Mouse (Mus musculus): ENCODE measurements around the gene Tkfc.

The Tkfc gene

GRCm38 (mm10) chr19:10605293-10605900 lies at the start of gene Tkfc, which contains the start of gene Ddb1:
Gene Tkfc (minus strand): TSS chr19:10605654.
Gene Ddb1 (plus strand): TSS chr19:10605327.
- DNase-seq = peak; percentile 98

DNA sequence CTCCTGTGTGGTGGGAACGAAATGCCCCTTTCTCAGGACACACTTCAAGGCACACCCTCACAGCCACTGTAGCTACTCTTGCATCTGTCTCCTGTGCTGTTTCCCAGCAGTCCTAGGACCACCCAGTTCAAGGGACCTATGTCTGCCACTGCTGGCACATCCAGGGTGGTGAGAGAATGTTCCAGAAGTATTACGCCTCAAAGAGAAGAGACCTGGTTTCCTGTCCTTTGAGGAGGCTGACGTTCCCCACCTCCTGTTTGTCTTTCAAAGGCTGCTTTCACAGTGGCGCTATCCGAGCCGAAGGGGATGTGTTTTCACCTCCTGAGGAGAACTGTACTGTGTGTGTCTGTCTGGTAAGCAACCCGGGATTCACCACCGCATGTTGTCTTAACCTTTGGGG lies 42.7 kb upstream of the Tkfc start:
- DNase-seq = no peak

- DNase-seq = no peak
Measured at GRCm38 (mm10) chr19:10645616-10646015, 40.2 kb upstream of the Tkfc start.

GRCm38 (mm10) chr19:10640589-10641378 lies 35.3 kb upstream of the Tkfc start:
- DNase-seq = no peak

DNA sequence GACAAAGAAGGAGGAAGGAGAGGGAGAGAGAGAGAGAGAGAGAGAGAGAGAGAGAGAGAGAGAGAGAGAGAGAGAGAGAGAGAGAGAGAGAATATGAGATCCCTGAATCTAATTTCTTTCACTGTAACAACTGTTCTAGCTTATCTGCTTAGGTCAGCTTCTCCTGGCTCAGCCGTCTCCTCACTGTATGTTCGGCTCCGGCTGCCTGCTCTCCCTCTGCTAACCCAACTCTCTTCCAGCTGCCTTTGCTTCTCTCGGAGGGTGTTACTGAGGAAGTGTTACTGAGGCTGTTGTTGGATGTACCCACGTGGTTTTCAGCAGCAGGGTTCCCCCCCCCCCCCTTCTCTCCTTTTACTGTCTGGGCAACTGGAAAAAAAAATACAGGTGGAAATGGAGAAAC lies 34.6 kb upstream of the Tkfc start:
- DNase-seq = no peak

DNA sequence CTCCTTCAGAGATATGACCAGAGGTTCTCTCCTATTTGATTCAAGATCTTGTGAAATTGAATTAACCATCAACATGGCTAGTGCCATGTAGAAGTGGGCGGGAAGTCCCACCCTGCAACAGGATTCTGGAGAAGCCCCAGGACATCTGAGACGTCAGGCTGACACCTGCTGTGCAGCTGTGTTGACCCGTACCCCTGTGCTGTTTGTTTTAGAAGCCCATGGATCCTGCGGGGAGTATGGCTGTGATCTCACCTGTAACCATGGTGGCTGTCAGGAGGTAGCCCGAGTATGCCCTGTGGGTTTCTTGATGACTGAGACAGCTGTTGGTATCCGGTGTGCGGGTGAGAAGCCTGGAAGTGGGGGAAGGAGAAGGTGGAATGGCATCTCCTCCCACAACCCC lies 32.4 kb upstream of the Tkfc start:
- no peak for DNase-seq

DNA sequence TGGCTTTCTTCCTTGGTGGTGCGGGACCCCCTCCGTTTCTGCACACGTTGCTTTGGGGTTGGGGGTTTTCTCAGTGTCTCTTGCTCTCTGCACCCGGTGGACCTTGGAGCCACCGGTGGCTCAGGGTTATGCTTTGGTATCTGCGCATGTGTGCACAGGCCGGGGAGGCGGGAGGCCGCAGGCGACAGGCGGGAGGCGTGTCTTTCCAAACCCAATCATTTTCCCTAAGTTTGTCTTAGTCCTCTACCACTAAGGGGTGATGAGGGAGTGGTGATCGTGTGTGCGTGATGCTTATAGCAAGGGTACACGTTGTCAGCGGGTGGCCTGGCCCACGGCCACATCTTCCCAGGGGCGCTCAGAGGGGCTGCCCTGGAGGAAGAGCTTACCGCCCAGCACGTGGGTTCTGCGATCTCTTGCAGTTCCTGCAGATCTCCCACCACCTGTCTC lies 29.4 kb upstream of the Tkfc start:
- DNase-seq = peak; percentile 71

DNA sequence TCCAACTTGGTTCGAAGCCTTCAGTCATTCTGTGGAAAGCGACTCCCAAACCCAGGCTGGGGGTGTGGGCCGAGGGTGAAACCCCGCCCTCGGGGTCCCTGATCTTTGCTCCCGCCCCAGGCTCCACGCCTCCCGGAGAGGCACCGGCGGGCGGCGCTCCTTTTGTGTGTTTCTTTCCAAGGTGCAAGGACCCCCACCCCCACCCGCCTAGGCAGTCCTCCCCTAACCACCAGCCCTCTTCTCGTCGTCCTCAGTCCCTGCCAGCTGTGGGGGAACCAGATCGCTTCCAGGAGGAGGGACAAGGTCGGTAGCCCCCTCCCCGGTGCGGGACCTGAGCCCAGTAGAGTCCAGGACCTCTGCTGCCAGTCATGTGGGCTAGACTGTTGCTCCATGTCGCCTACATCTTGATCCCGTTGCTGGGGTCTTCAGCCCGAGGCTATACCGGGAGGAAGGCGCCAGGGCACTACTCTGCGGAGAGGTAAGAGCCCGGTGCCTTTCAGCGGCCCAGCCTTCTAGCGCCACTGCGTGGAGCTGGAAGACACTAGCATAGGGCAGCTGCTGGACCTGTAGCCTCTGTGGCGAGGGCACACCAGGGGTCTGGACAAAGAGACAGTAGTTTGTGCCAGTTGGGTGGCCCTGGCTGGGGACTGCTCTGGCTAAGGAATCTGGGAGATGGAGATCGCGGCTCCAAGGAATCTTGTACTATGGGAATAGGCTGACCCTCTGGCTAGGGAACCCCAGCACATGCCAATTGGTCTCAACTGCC lies 28.8 kb upstream of the Tkfc start, which contains the start of gene Vwce:
Vwce (plus strand) TSS at position 108 of the 766 bp plus-strand sequence.
- peak; percentile 17 for DNase-seq

- no peak for DNase-seq
Measured at GRCm38 (mm10) chr19:10608573-10609240, 3.3 kb upstream of the Tkfc start.

GRCm38 (mm10) chr19:10605901-10606622 lies 608 bp upstream of the Tkfc start:
- no peak for DNase-seq

- no peak for DNase-seq
Measured at GRCm38 (mm10) chr19:10604534-10604933, 920 bp downstream of the Tkfc start.

GRCm38 (mm10) chr19:10603660-10604523 lies 1.6 kb downstream of the Tkfc start:
- DNase-seq = no peak

GRCm38 (mm10) chr19:10602787-10603186 lies 2.7 kb downstream of the Tkfc start:
- peak; percentile 86 for DNase-seq

GRCm38 (mm10) chr19:10602247-10602769 lies 3.1 kb downstream of the Tkfc start:
- DNase-seq = no peak

DNA sequence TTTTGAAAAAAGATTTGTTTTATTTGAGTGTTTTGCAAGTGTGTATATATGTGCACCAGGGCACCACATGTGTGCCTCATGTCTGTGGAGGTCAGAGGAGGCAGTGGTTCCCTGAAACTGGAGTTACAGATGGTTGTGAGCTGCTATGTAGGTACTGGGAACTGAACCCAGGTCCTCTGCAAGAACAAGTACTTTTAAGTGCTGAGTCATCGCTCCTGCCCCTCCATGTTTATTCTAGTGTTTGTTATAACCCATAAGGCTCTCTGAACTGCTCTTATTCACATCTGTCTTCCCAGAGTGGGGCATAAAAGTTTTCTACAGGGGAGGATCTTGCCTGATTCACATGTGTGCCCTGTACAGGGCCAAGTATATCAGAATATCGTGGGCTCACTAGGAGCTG lies 5.8 kb downstream of the Tkfc start:
- DNase-seq = no peak

DNA sequence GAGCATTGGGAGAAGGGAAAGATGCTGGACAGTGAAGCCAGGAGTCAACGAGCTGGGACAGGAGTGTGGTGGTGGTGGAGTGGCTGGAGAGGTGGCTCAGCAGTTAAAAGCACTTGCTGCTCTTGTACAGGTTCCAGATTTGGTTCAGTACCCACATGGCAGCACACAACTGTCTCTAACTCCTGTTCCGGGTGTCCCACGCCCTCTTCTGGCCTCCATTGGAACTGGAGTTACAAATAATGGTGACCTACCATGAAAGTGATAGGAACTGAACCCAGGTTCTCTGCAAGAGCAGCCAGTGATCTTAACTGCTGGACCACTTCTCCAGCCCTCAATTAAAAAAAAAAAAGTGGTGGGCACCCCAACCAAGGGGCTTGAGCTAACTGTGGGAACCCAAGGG lies 7.3 kb downstream of the Tkfc start:
- DNase-seq = no peak

DNA sequence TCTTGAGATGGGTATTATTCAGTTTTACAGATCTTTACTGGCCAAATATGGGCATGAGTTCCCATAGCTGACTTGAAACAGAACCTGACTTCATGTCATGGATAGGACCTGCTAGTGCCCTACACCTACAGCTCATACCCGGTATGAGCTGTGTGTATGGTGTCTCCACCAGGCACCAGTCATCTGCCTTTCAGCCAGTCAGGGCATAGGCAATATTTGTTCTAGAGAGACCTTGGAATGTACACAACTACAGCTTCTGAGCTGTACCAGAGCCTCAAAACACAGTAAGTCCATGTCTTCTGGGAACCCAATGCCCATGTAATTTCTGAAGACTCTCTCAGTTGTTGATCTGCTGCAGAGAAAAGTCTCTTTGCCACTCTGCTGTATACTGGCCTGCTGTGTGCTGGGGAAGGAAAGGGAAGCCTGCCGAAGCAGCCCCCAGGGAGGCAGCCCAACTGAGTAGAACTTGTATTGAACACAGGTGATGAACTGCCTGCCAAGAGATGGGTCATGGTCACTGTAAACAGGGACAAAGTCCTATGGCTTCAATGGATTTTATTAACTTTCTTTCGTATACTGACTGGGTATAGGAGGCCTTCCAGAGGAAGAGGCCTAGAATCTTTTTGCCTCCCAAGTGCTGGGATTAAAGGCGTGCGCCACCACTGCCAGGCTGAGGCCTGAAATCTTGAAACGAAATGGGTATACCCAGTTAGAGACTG lies 13.6 kb downstream of the Tkfc start:
- no peak for DNase-seq

GRCm38 (mm10) chr19:10590301-10590700 lies 15.2 kb downstream of the Tkfc start:
- no peak for DNase-seq

DNA sequence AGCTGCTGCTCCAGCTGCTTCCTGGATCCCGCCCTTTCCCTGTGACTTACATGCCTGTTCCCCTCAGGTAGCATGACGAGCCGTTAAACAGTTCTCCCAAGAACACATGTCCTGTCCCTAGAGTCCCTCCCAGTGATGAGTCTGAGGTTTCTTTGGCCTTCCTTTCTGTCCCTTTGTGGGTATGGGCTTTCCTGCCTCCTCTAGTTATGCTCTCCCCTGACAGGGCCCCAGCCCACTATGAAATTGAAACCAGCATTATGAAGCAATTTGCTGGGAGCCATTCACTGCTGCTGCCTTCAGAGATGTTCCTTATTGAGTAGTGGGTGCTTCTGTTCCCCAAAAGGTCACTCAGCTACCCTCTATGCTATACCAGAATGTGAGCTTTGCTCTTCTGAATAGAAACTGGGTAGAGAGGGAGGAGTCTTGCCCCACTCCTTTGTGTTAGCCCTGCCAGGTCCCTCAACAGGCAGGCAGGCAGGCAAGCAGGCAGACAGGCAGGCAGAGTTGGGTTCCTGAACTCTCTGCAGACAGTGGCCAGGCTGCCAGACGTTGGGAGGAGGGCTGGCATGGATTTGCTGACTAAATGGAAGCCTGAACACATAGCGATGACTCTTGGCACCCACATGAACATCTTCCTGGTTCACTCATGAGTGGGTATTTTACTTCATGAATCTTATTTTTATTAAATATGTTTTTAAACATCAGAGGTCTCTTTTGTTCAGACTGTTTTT lies 16.2 kb downstream of the Tkfc start:
- DNase-seq = no peak

- no peak for DNase-seq
Measured at GRCm38 (mm10) chr19:10587231-10587630, 18.2 kb downstream of the Tkfc start.

Measured in layer of hippocampus, adult 9-11 months (tissue).